Mouse (Mus musculus) right cerebral cortex, postnatal 25 days (tissue): ENCODE measurements around the gene Kcnj10.

ENCODE experiments used
- DNase-seq: peaks from one replicate; pipeline ENCODE4 v3.0.0; 2022

Kcnj10 gene

GRCm38 (mm10) chr1:172333512-172333911, 7.5 kb upstream of the Kcnj10 start:
- no peak for DNase-seq

- no peak for DNase-seq
Measured at GRCm38 (mm10) chr1:172335804-172336203, 5.2 kb upstream of the Kcnj10 start.

GRCm38 (mm10) chr1:172337411-172338185, 3.4 kb upstream of the Kcnj10 start:
- no peak for DNase-seq

- DNase-seq, result no peak
Measured at GRCm38 (mm10) chr1:172341386-172341785, 376 bp downstream of the Kcnj10 start.

GRCm38 (mm10) chr1:172342729-172343128, 1.7 kb downstream of the Kcnj10 start:
- peak; percentile 55 for DNase-seq

GRCm38 (mm10) chr1:172343914-172344313, 2.9 kb downstream of the Kcnj10 start:
- no peak for DNase-seq

- DNase-seq, result no peak
Measured at GRCm38 (mm10) chr1:172344820-172345219, 3.8 kb downstream of the Kcnj10 start.

GRCm38 (mm10) chr1:172346707-172347106, 5.7 kb downstream of the Kcnj10 start:
- no peak for DNase-seq

- no peak for DNase-seq
Measured at GRCm38 (mm10) chr1:172347382-172347781, 6.4 kb downstream of the Kcnj10 start.

GRCm38 (mm10) chr1:172349504-172349903, 8.5 kb downstream of the Kcnj10 start:
- no peak for DNase-seq

- peak; percentile 61 for DNase-seq
Measured at GRCm38 (mm10) chr1:172349916-172350812, 9.2 kb downstream of the Kcnj10 start.

GRCm38 (mm10) chr1:172352001-172352400, 11.0 kb downstream of the Kcnj10 start:
- no peak for DNase-seq

- no peak for DNase-seq
Measured at GRCm38 (mm10) chr1:172352453-172352852, 11.4 kb downstream of the Kcnj10 start.

- no peak for DNase-seq
Measured at GRCm38 (mm10) chr1:172355336-172355735, 14.3 kb downstream of the Kcnj10 start.

- DNase-seq, result no peak
Measured at GRCm38 (mm10) chr1:172357550-172357949, 16.5 kb downstream of the Kcnj10 start.

GRCm38 (mm10) chr1:172358341-172358740, 17.3 kb downstream of the Kcnj10 start:
- no peak for DNase-seq

GRCm38 (mm10) chr1:172364684-172365083, 23.7 kb downstream of the Kcnj10 start:
- peak; percentile 34 for DNase-seq

GRCm38 (mm10) chr1:172368768-172369418, 27.9 kb downstream of the Kcnj10 start:
- no peak for DNase-seq

- peak; percentile 97 for DNase-seq
Measured at GRCm38 (mm10) chr1:172376198-172376667, 35.2 kb downstream of the Kcnj10 start, which contains the start of gene Pigm. TSS of gene Pigm (plus strand) at chr1:172376546.

- no peak for DNase-seq
Measured at GRCm38 (mm10) chr1:172376758-172377458, 35.9 kb downstream of the Kcnj10 start.

- DNase-seq, result no peak
Measured at GRCm38 (mm10) chr1:172380066-172380465, 39.1 kb downstream of the Kcnj10 start.

- DNase-seq, result no peak
Measured at GRCm38 (mm10) chr1:172382090-172382489, 41.1 kb downstream of the Kcnj10 start.
